In the genomic region with DNA sequence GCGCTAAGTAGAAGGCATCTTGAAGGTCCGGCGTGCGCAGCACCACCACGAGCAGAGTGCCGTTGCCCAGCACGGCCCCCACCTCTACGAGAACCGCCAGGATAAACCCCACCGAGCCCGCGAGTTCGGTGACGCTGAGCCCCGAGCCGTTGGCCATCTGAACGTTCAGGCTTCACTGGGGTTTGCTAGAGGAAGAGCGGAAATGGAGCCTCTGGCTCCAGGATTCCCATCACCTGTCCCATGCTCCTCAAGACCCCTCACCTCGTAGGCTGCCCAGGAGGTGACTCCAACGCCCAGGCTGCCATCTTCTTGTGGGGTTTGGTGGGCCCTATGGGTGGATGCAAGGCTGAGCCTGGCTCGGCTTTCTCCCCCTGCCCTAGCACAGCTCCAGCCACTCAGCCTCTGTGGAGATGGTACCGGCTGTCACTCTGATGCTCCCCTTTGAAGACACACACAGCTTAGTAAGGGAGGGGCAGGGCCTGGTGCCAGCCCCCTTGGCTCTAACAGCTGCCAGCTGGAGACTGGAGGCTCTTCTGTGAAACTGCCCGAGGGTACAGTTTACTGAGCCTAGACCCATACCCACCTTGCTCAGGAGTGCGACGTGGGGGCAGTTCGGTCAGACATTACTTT, we compare ENCODE assay signal across 8 mouse cellular contexts. TPM values are rescaled to one million over a fixed set of nuclear protein-coding genes. Genes with fewer than 3 reads are reported as not detected.
A peak's percentile ranks its signal among the peaks of the same experiment; 100 is the strongest.
DNase-seq lines count a peak whose midpoint lies in the region; ATAC-seq and TF ChIP-seq lines count a peak whose summit lies in the region.
"Had no signal": no experiment of that assay in that cellular context is flagged by ENCODE, and none has a peak within 500 bp of the region (broad histone marks: within the 10 kb centered on the region; RNA-seq: fewer than 3 reads in every experiment).

Gene Gpr62, minus strand, starts transcription at position 368 of the 630 bp plus-strand sequence.

- H3K27ac ChIP-seq in lung, embryonic 15.5 days, result no peak within 1 kb of the TSS
- H3K27ac ChIP-seq in forebrain, postnatal 0 days (ENCODE audit: low read depth, low read length), result peak within 1 kb of the TSS; percentile 82
- H3K27ac ChIP-seq in limb, embryonic 10.5 days, result peak within 1 kb of the TSS; percentile 88
- H3K27ac ChIP-seq in small intestine, adult 2 months (ENCODE audit: insufficient read depth, low read depth, low read length), result no peak within 1 kb of the TSS

- no peaks in the 10 kb centered on the region for H3K9me3 ChIP-seq in lung, embryonic 15.5 days
- H3K9me3 ChIP-seq in forebrain, postnatal 0 days (ENCODE audit: low read length), result no peaks in the 10 kb centered on the region
- H3K9me3 ChIP-seq in limb, embryonic 10.5 days (replicated peaks), result no peaks in the 10 kb centered on the region

- TF ChIP-seq POLR2A in small intestine, adult 2 months (IDR thresholded peaks at IDR 0.05; ENCODE audit: low read depth, low read length), result no peak

- H3K27me3 ChIP-seq in lung, embryonic 15.5 days, result 0 out of 2 replicates have a peak, but pooled peaks cover 7% of the 10 kb centered on the region
- no peaks in the 10 kb centered on the region for H3K27me3 ChIP-seq in forebrain, postnatal 0 days (ENCODE audit: insufficient read depth, low read length)
- peaks cover 25% of the 10 kb centered on the region for H3K27me3 ChIP-seq in limb, embryonic 10.5 days (ENCODE audit: low read depth, poor library complexity, severe bottlenecking)
- H3K27me3 ChIP-seq in small intestine, adult 2 months (ENCODE audit: control insufficient read depth, insufficient read depth, low read length), result peaks cover 12% of the 10 kb centered on the region

- peak within 1 kb of the TSS; percentile 85 for H3K4me2 ChIP-seq in lung, embryonic 15.5 days
- peak within 1 kb of the TSS; percentile 99 for H3K4me2 ChIP-seq in forebrain, postnatal 0 days (ENCODE audit: low read depth)

- H3K36me3 ChIP-seq in lung, embryonic 15.5 days, result peaks cover 28% of the 10 kb centered on the region
- H3K36me3 ChIP-seq in forebrain, postnatal 0 days (ENCODE audit: insufficient read depth), result peaks cover 35% of the 10 kb centered on the region
- H3K36me3 ChIP-seq in limb, embryonic 10.5 days, result peaks cover 49% of the 10 kb centered on the region
- H3K36me3 ChIP-seq in small intestine, adult 2 months (ENCODE audit: control insufficient read depth, insufficient read depth, low read length), result no peaks in the 10 kb centered on the region

- no peak for DNase-seq in lung, postnatal 10 days
- peak; percentile 90 to 93 for DNase-seq in cerebellum, postnatal 14 days
- peak; percentile 59 for DNase-seq in forebrain, postnatal 0 days
- DNase-seq in limb, embryonic 10.5 days (ENCODE audit: low spot score), result no peak
- no peak for DNase-seq in adrenal gland, postnatal 36 days

- H3K4me1 ChIP-seq in lung, embryonic 15.5 days, result peaks cover 12% of the 10 kb centered on the region
- peaks cover 7% of the 10 kb centered on the region; the same call in 1 of the 2 replicates for H3K4me1 ChIP-seq in forebrain, postnatal 0 days (ENCODE audit: insufficient read depth)
- peaks cover 43% of the 10 kb centered on the region for H3K4me1 ChIP-seq in limb, embryonic 10.5 days
- H3K4me1 ChIP-seq in small intestine, adult 2 months (ENCODE audit: control insufficient read depth, insufficient read depth, insufficient read length, low read length), result no peaks in the 10 kb centered on the region; the same call in 1 of the 2 replicates

- no peak for ATAC-seq in lung, embryonic 15.5 days (ENCODE audit: borderline replicate concordance, extremely low read depth, low FRiP score, low TSS enrichment)
- peak; percentile 47 for ATAC-seq in forebrain, postnatal 0 days

- peak within 1 kb of the TSS; percentile 45 for H3K4me3 ChIP-seq in lung, embryonic 15.5 days
- peak within 1 kb of the TSS; percentile 54 for H3K4me3 ChIP-seq in forebrain, postnatal 0 days (ENCODE audit: low read depth, low read length)
- peak within 1 kb of the TSS; percentile 68 for H3K4me3 ChIP-seq in limb, embryonic 10.5 days
- peak within 1 kb of the TSS; percentile 60 for H3K4me3 ChIP-seq in small intestine, adult 2 months (ENCODE audit: low read depth, low read length)

- WGBS in lung, embryonic 15.5 days, result 37% methylated on average over 26 of the region's 26 CpGs
- WGBS in forebrain, postnatal 0 days, result 20% methylated on average over 26 of the region's 26 CpGs
- WGBS in limb, embryonic 10.5 days, result 34% methylated on average over 26 of the region's 26 CpGs
- 38% methylated on average over 26 of the region's 26 CpGs for WGBS in small intestine, adult 2 months

- H3K9ac ChIP-seq in lung, embryonic 15.5 days, result peak within 1 kb of the TSS; percentile 46
- H3K9ac ChIP-seq in forebrain, postnatal 0 days, result peak within 1 kb of the TSS; percentile 81

- TF ChIP-seq CTCF in forebrain, postnatal 0 days (IDR thresholded peaks at IDR 0.05; ENCODE audit: low read depth), result no peak
- no peak for TF ChIP-seq CTCF in small intestine, adult 2 months (IDR thresholded peaks at IDR 0.05; ENCODE audit: extremely low read depth, insufficient read length, insufficient replicate concordance, low read depth, low read length)

RNA-seq across cellular contexts. Expression of gene Gpr62, which starts in this region (rescaled TPM):
- 0.07 and 0.20 TPM in 2 replicates for polyA plus RNA-seq in lung, embryonic 15.5 days (2015; fragmentation: Nextera tagmentation; extraction: Ambion mirVana)
- 1.5 and 1.8 TPM in 2 replicates for total RNA-seq in forebrain, postnatal 0 days (2014; rRNA removed)
- 2.3 and 3.0 TPM in 2 replicates for polyA plus RNA-seq in forebrain, postnatal 0 days (2015; fragmentation: Nextera tagmentation; extraction: Ambion mirVana)
- 0.16 and 0.59 TPM in 2 replicates for polyA plus RNA-seq in limb, embryonic 10.5 days (2016; fragmentation: Nextera tagmentation; extraction: Ambion mirVana)
- 0.09 and 0.39 TPM in 2 replicates for polyA plus RNA-seq in small intestine, adult 2 months (2012; rRNA removed)
- under 1 TPM in 1 of 2 experiments, not detected in 1; 0.13 TPM for total RNA-seq in adrenal gland, postnatal 36 days (2021)
- total RNA-seq: neutrophil, adult 5-6 weeks had no signal

Comparison
In these comparisons a context has a peak if more than half of its experiments do, and no peak if none do; other contexts are left out.
1. H3K27ac ChIP-seq: peak in forebrain, postnatal 0 days (single experiment) and limb, embryonic 10.5 days (single experiment); none in lung, embryonic 15.5 days (single experiment) and small intestine, adult 2 months (single experiment).
2. DNase-seq: peak in cerebellum, postnatal 14 days (2 of 2) and forebrain, postnatal 0 days (single experiment); none in lung, postnatal 10 days (single experiment), limb, embryonic 10.5 days (single experiment) and adrenal gland, postnatal 36 days (0 of 2).
3. Peak in every context shown above with its lines, with median percentiles within 50 percentile points of each other: H3K4me3 ChIP-seq.